Mouse (Mus musculus) heart, postnatal 25 days (tissue): ENCODE data around the gene Tle3. TPM values are rescaled to one million over a fixed set of nuclear protein-coding genes. Genes with fewer than 3 reads are reported as not detected.

Source experiments
- DNase-seq: peaks from one replicate; pipeline ENCODE4 v3.0.0; 2022; ENCODE audit warnings: low spot score
- intact Hi-C: fragments of 180-260 bp; cut with DNase I; formaldehyde crosslinking; loops from one replicate; pipeline ENCODE4 v1.15.1; 2025
- total RNA-seq, 2 experiments: library from RNA; stranded (reverse); gene quantifications; 2 replicates each; pipeline ENCODE4 v1.2.3; 2021

The Tle3 gene
- total RNA-seq, 2 experiments from 2014 or later, result 15.5 to 17.4 TPM

DNA sequence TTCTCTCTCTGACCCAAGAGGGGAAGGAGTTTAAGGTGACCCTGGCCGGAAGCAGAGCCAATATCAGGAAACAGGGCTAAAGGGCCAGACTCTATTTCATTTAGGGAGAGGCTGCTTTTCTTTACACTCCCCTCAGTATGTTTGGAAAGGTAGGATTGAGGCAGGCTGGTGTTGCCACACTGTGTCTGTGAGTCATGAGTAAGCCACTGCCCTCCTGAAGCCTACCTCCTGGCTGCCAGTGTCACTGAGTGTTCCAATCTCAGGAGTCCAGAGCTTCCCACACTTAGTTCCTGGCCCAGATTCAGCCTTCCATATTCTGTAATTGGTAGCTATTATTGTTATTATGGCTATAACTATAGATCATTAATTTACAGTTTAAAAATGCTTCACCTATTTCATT is 79.9 kb downstream of the Tle3 start:
- intact Hi-C loops, result no loop called here

DNA sequence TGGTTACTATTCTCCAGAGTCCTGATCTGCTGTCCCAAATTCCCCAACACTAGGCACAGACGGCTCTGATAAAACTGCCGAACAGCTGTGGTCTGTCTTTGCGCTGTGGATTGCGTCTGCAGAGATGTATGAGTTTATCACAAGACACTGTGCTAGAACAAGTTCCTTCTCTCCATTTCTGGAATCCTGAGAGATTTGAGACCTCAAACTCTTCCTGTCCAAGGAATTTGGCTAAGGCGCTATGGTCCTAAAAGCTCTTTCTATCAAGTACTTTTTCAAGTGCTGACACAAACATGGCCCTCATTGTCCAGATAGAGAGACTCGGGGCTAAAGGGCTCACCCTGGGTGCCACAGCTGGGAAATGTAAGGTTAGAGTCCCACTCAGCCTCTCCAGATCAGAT is 83.7 kb downstream of the Tle3 start:
- peak; percentile 64 for DNase-seq
- intact Hi-C loops, result no loop called here

More for the DNA sequence above, 79.9 kb downstream of the Tle3 start:
- DNase-seq, result no peak

DNA sequence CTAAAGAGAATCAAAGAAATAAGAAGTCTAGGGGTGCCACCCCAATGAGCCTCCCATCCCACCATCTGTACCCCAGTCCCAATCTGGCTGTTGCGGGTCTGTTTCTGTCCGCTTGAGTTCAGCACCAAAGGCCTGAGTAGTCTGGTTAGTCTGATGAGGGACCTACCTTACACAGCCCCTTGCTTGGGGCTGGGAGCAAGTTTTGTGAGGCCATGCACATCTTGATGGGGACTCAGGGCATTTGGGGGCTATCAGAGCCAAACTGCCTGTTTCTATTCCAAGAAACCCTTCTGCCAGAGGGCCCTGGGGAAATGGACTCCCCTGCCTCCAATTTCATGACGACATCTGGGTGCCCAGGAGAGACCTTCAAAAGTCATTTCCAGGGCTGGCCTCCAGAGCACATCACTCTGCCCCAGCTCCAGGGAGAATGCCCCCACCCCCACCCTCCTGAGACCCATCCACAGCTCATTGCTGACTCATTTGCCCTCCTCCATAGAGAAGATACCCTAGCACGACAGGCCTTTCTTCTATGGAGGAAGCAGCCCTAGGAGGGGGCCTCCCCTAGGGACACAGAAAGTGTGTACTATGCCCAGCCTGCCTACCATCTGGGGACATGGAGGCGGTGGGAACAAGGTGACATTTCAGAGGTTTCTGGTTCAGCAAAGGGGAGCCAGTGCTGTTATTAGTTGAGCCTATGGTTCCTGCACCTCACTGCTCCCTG is 84.4 kb downstream of the Tle3 start:
- DNase-seq, result no peak
- intact Hi-C loops, result no loop called here

DNA sequence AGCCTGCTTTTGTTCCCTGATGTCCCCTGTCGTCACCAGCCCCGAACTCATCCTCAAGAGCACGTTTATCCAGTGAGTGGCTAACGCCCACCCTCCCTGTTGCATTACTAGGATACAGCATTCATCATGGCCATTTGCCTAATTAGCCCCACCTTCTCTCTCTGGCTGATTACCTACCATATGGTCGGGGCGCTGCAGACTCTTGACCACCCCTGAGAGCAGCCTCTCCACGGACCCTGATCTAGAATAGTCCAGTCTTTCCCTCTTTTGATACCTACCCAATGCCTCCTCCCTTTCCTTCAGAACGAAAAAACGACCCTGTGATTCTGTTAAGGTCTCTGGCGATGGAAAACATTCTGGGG is 85.0 kb downstream of the Tle3 start:
- intact Hi-C loops, result no loop called here
- DNase-seq, result no peak

DNA sequence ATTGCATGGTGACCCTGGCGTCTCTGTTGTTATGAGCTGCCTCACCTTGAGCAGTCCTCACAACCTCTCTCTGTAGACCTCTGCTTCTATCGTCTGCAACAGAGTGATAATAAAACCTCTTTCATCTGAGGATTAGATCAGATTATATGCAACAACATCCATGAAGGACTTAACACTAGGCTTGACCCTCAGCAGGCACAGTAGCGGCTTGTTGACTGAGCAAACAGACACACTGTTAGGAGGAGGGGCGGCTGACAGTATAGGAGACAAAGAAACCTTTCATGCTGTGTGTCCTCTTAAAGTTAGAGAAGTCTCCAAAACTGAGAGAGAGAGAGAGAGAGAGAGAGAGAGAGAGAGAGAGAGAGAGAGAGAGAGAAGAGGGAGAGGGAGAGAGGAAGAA is 89.7 kb downstream of the Tle3 start:
- intact Hi-C loops, result no loop called here
- no peak for DNase-seq

DNA sequence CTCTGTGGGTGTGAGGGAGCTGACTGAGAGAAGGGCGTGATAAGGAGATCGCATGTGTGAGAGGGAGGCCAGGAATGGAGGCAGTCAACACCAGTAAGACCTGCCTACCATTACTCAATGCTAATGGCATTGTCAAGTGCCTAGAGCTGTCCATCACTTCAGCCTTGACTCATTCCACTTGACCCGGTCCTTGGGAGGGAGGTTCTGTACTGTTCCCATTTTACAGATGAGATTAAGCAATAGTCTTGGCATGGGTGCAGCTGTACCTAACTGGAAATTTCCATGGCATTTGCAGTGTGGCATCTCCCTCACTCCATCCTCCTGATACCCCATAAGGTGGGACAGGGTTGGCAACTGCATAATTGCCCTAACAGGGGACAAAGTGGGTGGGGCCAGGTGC is 95.3 kb downstream of the Tle3 start:
- DNase-seq, result no peak
- intact Hi-C loops, result no loop called here
